Mouse (Mus musculus) myocyte (in vitro differentiated cells): ENCODE results near the gene Zfp986.
"Not testable (repeated sequence)": the region's sequence is repeated elsewhere in the genome, so short reads cannot be mapped to it uniquely, and the experiment has no call there.

Source experiments
- E2F4 ChIP-seq: IDR thresholded peaks from one replicate; pipeline ENCODE4 v1.6.1; 2011; ENCODE audit warnings: mild to moderate bottlenecking, control low read depth, moderate library complexity; ENCODE audit not compliant: insufficient read depth
- POLR2A ChIP-seq: IDR thresholded peaks from one replicate; pipeline ENCODE4 v1.6.1; 2011; ENCODE audit warnings: low read depth, mild to moderate bottlenecking, control low read depth, moderate library complexity; ENCODE audit not compliant: insufficient read length
- TCF12 ChIP-seq: IDR thresholded peaks from one replicate; pipeline ENCODE4 v1.6.1; 2011; ENCODE audit warnings: mild to moderate bottlenecking, control low read depth; ENCODE audit not compliant: poor library complexity, insufficient read depth, severe bottlenecking
- USF1 ChIP-seq: IDR thresholded peaks from one replicate; pipeline ENCODE4 v1.6.1; 2011; ENCODE audit warnings: low read depth, mild to moderate bottlenecking, control low read depth, moderate library complexity

- TF ChIP-seq POLR2A, USF1, TCF12, E2F4: not testable (repeated sequence)
Observed at GRCm38 (mm10) chr4:145836300-145836862, 32.2 kb upstream of the Zfp986 start.
